In genomic region chr4:141957740-141958139, GRCm38 (mm10) we compare ENCODE assay signal across 8 mouse cellular contexts. TPM values are rescaled to one million over a fixed set of nuclear protein-coding genes. Genes with fewer than 3 reads are reported as not detected.
DNase-seq lines count a peak whose midpoint lies in the region; ATAC-seq lines count a peak whose summit lies in the region.

No protein-coding gene starts in this region.

- no peaks in the 10 kb centered on the region for H3K9me3 ChIP-seq in heart, embryonic 15.5 days (replicated peaks)
- H3K9me3 ChIP-seq in embryonic facial prominence, embryonic 12.5 days = no peaks in the 10 kb centered on the region

- H3K27ac ChIP-seq in heart, embryonic 15.5 days = no peak overlapping the region
- no peak overlapping the region for H3K27ac ChIP-seq in embryonic facial prominence, embryonic 12.5 days

- intact Hi-C loops in heart, postnatal 36 days (cut with DNase I) = loop anchor here (1.0 to 10.0 kb wide), 3 partner anchors 100 to 573 kb away; partner anchors contain the start of gene Tmem82
- intact Hi-C loops in gastrocnemius, postnatal 14 days (cut with DNase I; ENCODE audit: low total_unique reads) = loop anchor here (1.0 kb wide), 1 partner anchor 100 kb away; no protein-coding TSS in a partner anchor

- peaks cover 15% of the 10 kb centered on the region for H3K4me1 ChIP-seq in heart, embryonic 15.5 days (replicated peaks)
- peaks cover 16% of the 10 kb centered on the region; the same call in 1 of the 2 replicates for H3K4me1 ChIP-seq in embryonic facial prominence, embryonic 12.5 days

- WGBS in heart, embryonic 15.5 days = 35% methylated on average over 11 of the region's 11 CpGs
- 35% methylated on average over 11 of the region's 11 CpGs for WGBS in embryonic facial prominence, embryonic 12.5 days

- no peaks in the 10 kb centered on the region for H3K27me3 ChIP-seq in heart, embryonic 15.5 days
- 0 out of 2 replicates have a peak, but pooled peaks cover 4% of the 10 kb centered on the region for H3K27me3 ChIP-seq in embryonic facial prominence, embryonic 12.5 days

- DNase-seq in heart, postnatal 36 days = no peak
- peak; percentile 53 for DNase-seq in kidney, postnatal 10 days
- DNase-seq in T-cell, adult 2 months (ENCODE audit: low spot score) = no peak
- DNase-seq in gastrocnemius, postnatal 25 days = no peak
- DNase-seq in gastrocnemius, postnatal 14 days = no peak

- ATAC-seq in heart, embryonic 15.5 days (replicated peaks; ENCODE audit: insufficient number of reproducible peaks, insufficient read depth, low FRiP score, low read depth) = no peak
- ATAC-seq in embryonic facial prominence, embryonic 12.5 days (ENCODE audit: insufficient number of reproducible peaks, insufficient read depth, low FRiP score, low TSS enrichment) = peak; percentile 38; the same call in 1 of the 2 replicates
- peak; percentile 30; the same call in 1 of the 2 replicates for ATAC-seq in monocyte, adult 5-6 weeks (replicated peaks; ENCODE audit: insufficient number of reproducible peaks, low FRiP score, low TSS enrichment, poor library complexity, severe bottlenecking)

- peak overlapping the region; percentile 16; the same call in 1 of the 2 replicates for H3K4me2 ChIP-seq in heart, embryonic 15.5 days
- no peak overlapping the region for H3K4me2 ChIP-seq in embryonic facial prominence, embryonic 12.5 days (replicated peaks)

- no peak overlapping the region for H3K9ac ChIP-seq in heart, embryonic 15.5 days
- no peak overlapping the region for H3K9ac ChIP-seq in embryonic facial prominence, embryonic 12.5 days

- H3K4me3 ChIP-seq in heart, embryonic 15.5 days = no peak overlapping the region
- H3K4me3 ChIP-seq in embryonic facial prominence, embryonic 12.5 days = no peak overlapping the region

- H3K36me3 ChIP-seq in heart, embryonic 15.5 days = no peaks in the 10 kb centered on the region
- no peaks in the 10 kb centered on the region for H3K36me3 ChIP-seq in embryonic facial prominence, embryonic 12.5 days

RNA-seq across cellular contexts. Expression of gene Fhad1, which starts 57.1 kb away (rescaled TPM):
- polyA plus RNA-seq in heart, embryonic 15.5 days (2015; fragmentation: Nextera tagmentation; extraction: Ambion mirVana) = 2.7 and 2.8 TPM in 2 replicates
- not detected for total RNA-seq in heart, postnatal 36 days (2021)
- polyA plus RNA-seq in embryonic facial prominence, embryonic 12.5 days (2016; fragmentation: Nextera tagmentation; extraction: Ambion mirVana) = 1.9 and 2.2 TPM in 2 replicates
- 0.32 to 4.4 TPM (median 0.38 TPM) in 3 replicates for total RNA-seq in monocyte, adult 5-6 weeks (2017)
- total RNA-seq in gastrocnemius, postnatal 25 days (2021) = under 1 TPM in 1 of 2 experiments, not detected in 1; 0.83 TPM
- 1 to 10 TPM; 1.4 to 1.7 TPM for total RNA-seq in gastrocnemius, postnatal 14 days (2021)
